Comparison of ENCODE assay signal across 8 mouse cellular contexts in the genomic region with DNA sequence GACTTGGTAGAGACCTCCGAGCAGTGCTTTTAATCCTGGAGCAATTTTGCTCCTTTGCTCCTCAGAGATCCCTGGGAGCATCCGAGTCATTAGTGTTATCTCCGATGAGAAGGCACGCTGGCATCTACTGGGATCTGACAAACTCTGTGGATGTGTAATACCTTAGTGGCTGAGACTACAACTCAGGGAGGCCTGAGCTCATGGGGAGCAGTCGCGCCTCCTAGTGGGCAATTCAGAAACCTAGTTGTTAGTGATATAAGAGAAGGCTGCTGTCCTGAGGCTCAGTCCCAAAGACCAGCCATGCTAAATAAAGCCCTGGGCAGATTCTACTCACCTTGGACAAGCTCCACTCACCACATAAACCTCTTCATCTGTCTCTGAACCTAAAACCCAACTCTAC. TPM values are rescaled to one million over a fixed set of nuclear protein-coding genes. Genes with fewer than 3 reads are reported as not detected.
DNase-seq lines count a peak whose midpoint lies in the region; ATAC-seq and TF ChIP-seq lines count a peak whose summit lies in the region.

No protein-coding gene starts in this region.

- peak; percentile 52 for DNase-seq in hindbrain, embryonic 11.5 days (ENCODE audit: low spot score)
- DNase-seq in ES-CJ7 (ENCODE audit: low read depth, low spot score), result peak; percentile 87
- DNase-seq in kidney, postnatal 14 days, result peak; percentile 18
- DNase-seq in stomach, postnatal 0 days (ENCODE audit: low spot score), result peak; percentile 45
- no peak for DNase-seq in urinary bladder, adult 2 months (ENCODE audit: low spot score)
- DNase-seq in cerebellum, postnatal 36 days, result no peak

- H3K4me1 ChIP-seq in hindbrain, embryonic 11.5 days (replicated peaks; ENCODE audit: control insufficient read depth, insufficient read depth, low read length), result 0 out of 2 replicates have a peak, but pooled peaks cover 3% of the 10 kb centered on the region
- H3K4me1 ChIP-seq in hindbrain, embryonic 16.5 days (ENCODE audit: control insufficient read depth, insufficient read depth, low read depth, low read length), result no peaks in the 10 kb centered on the region; the same call in 1 of the 2 replicates
- peaks cover 3% of the 10 kb centered on the region; the same call in 1 of the 2 replicates for H3K4me1 ChIP-seq in bone marrow, adult 2 months (ENCODE audit: control insufficient read depth, insufficient read depth, low read length)
- H3K4me1 ChIP-seq in stomach, postnatal 0 days (replicated peaks; ENCODE audit: control insufficient read depth, insufficient read depth), result no peaks in the 10 kb centered on the region

- no peak overlapping the region for H3K4me2 ChIP-seq in hindbrain, embryonic 11.5 days (replicated peaks; ENCODE audit: low read depth, low read length)
- H3K4me2 ChIP-seq in hindbrain, embryonic 16.5 days (ENCODE audit: low read length), result no peak overlapping the region
- no peak overlapping the region for H3K4me2 ChIP-seq in stomach, postnatal 0 days (replicated peaks; ENCODE audit: low read depth)

- H3K4me3 ChIP-seq in hindbrain, embryonic 11.5 days (ENCODE audit: low read depth, low read length), result no peak overlapping the region
- no peak overlapping the region for H3K4me3 ChIP-seq in hindbrain, embryonic 16.5 days (ENCODE audit: low read length)
- H3K4me3 ChIP-seq in bone marrow, adult 2 months (replicated peaks; ENCODE audit: control insufficient read depth, low read depth, low read length), result no peak overlapping the region
- no peak overlapping the region for H3K4me3 ChIP-seq in stomach, postnatal 0 days (ENCODE audit: low read depth, low read length)

- H3K36me3 ChIP-seq in hindbrain, embryonic 11.5 days (ENCODE audit: control insufficient read depth, insufficient read depth, low read length), result no peaks in the 10 kb centered on the region
- H3K36me3 ChIP-seq in hindbrain, embryonic 16.5 days (ENCODE audit: control insufficient read depth, insufficient read depth, low read length), result no peaks in the 10 kb centered on the region
- no peaks in the 10 kb centered on the region for H3K36me3 ChIP-seq in stomach, postnatal 0 days (ENCODE audit: control insufficient read depth, insufficient read depth, low read length)

- no peaks in the 10 kb centered on the region for H3K9me3 ChIP-seq in hindbrain, embryonic 11.5 days (ENCODE audit: control insufficient read depth, low read length)
- no peaks in the 10 kb centered on the region for H3K9me3 ChIP-seq in hindbrain, embryonic 16.5 days (ENCODE audit: control insufficient read depth, low read length)
- H3K9me3 ChIP-seq in stomach, postnatal 0 days (ENCODE audit: control insufficient read depth, low read length), result no peaks in the 10 kb centered on the region

- H3K27me3 ChIP-seq in hindbrain, embryonic 11.5 days (ENCODE audit: control insufficient read depth, insufficient read depth, low read length), result no peaks in the 10 kb centered on the region
- no peaks in the 10 kb centered on the region for H3K27me3 ChIP-seq in hindbrain, embryonic 16.5 days (replicated peaks; ENCODE audit: control insufficient read depth, insufficient read depth, low read length)
- no peaks in the 10 kb centered on the region for H3K27me3 ChIP-seq in stomach, postnatal 0 days (ENCODE audit: control insufficient read depth, insufficient read depth, low read length)

- ATAC-seq in hindbrain, embryonic 11.5 days (ENCODE audit: low FRiP score), result no peak
- no peak for ATAC-seq in hindbrain, embryonic 16.5 days
- ATAC-seq in stomach, postnatal 0 days (ENCODE audit: low FRiP score, low TSS enrichment), result peak; percentile 51; the same call in 1 of the 2 replicates

- H3K27ac ChIP-seq in hindbrain, embryonic 11.5 days (ENCODE audit: low read depth, low read length), result no peak overlapping the region
- H3K27ac ChIP-seq in hindbrain, embryonic 16.5 days (ENCODE audit: low read depth, low read length), result no peak overlapping the region
- H3K27ac ChIP-seq in bone marrow, adult 2 months (ENCODE audit: control insufficient read depth, insufficient read depth, low read depth, low read length, poor library complexity), result no peak overlapping the region
- no peak overlapping the region for H3K27ac ChIP-seq in stomach, postnatal 0 days (replicated peaks)

- no peak for TF ChIP-seq POLR2A in bone marrow, adult 2 months (IDR thresholded peaks at IDR 0.05; ENCODE audit: borderline replicate concordance, control insufficient read depth, low read depth, low read length)

- peak; percentile 33; the same call in 1 of the 2 replicates for TF ChIP-seq CTCF in bone marrow, adult 2 months (IDR thresholded peaks at IDR 0.05; ENCODE audit: control insufficient read depth, insufficient read depth, low read length)
- TF ChIP-seq CTCF in stomach, postnatal 0 days (IDR thresholded peaks at IDR 0.05; ENCODE audit: low read depth), result peak; percentile 67

- TF ChIP-seq EP300 in stomach, postnatal 0 days (optimal IDR thresholded peaks at IDR 0.05), result no peak

- no peak overlapping the region for H3K9ac ChIP-seq in hindbrain, embryonic 11.5 days (ENCODE audit: low read depth, low read length)
- no peak overlapping the region for H3K9ac ChIP-seq in hindbrain, embryonic 16.5 days (ENCODE audit: low read depth, low read length)
- H3K9ac ChIP-seq in stomach, postnatal 0 days (ENCODE audit: low read length), result no peak overlapping the region

- 57% methylated on average over 6 of the region's 6 CpGs for WGBS in hindbrain, embryonic 11.5 days
- WGBS in hindbrain, embryonic 16.5 days, result 52% methylated on average over 6 of the region's 6 CpGs
- 73% methylated on average over 6 of the region's 6 CpGs for WGBS in bone marrow, adult 2 months
- WGBS in stomach, postnatal 0 days, result 62% methylated on average over 6 of the region's 6 CpGs

RNA-seq across cellular contexts. Expression of gene Pam, which starts 23.4 kb away (rescaled TPM):
- polyA plus RNA-seq in hindbrain, embryonic 11.5 days (2014; fragmentation: Nextera tagmentation; extraction: Ambion mirVana), result 17.3 and 23.8 TPM in 2 replicates
- 22.3 and 25.1 TPM in 2 replicates for polyA plus RNA-seq in hindbrain, embryonic 16.5 days (2015; fragmentation: Nextera tagmentation; extraction: Ambion mirVana)
- polyA plus RNA-seq in bone marrow, adult 2 months (2011; ENCODE audit: insufficient read depth, insufficient read length, low replicate concordance, missing spikeins), result 10.2 and 14.5 TPM in 2 replicates
- 63.5 and 76.4 TPM in 2 replicates for polyA plus RNA-seq in stomach, postnatal 0 days (2015; fragmentation: Nextera tagmentation; extraction: Ambion mirVana)
- polyA plus RNA-seq in urinary bladder, adult 2 months (2012; rRNA removed), result 81.4 and 133 TPM in 2 replicates

Comparison
In these comparisons a context has a peak if more than half of its experiments do, and no peak if none do; other contexts are left out.
1. DNase-seq: peak in hindbrain, embryonic 11.5 days (single experiment), ES-CJ7 (single experiment), kidney, postnatal 14 days (single experiment) and stomach, postnatal 0 days (single experiment); none in urinary bladder, adult 2 months (single experiment) and cerebellum, postnatal 36 days (0 of 2).